Mouse (Mus musculus) heart, embryonic 13.5 days (tissue): Measurements from ENCODE around the gene Tns3. TPM values are rescaled to one million over a fixed set of nuclear protein-coding genes. Genes with fewer than 3 reads are reported as not detected.

ENCODE experiments used
- ATAC-seq: fragments of 200-750 bp; cut with Nextera tagmentation; 2 replicates; pipeline ENCODE4 v1.8.0; 2017; ENCODE audit warnings: moderate TSS enrichment; ENCODE audit not compliant: insufficient number of reproducible peaks, low FRiP score, low TSS enrichment; ENCODE audit errors: extremely low read depth
- H3K27ac ChIP-seq: fragments of 300-500 bp; sonication (generic); replicated peaks from 2 replicates; pipeline ENCODE4 v1.5.1; 2015; ENCODE audit warnings: moderate library complexity, mild to moderate bottlenecking, inconsistent platforms
- H3K27me3 ChIP-seq: fragments of 300-500 bp; sonication (generic); replicated peaks from 2 replicates; pipeline ENCODE4 v1.6.1; 2015; ENCODE audit warnings: mild to moderate bottlenecking, inconsistent platforms
- H3K36me3 ChIP-seq: fragments of 300-500 bp; sonication (generic); 2 replicates; pipeline ENCODE4 v1.6.1; 2015; ENCODE audit warnings: mild to moderate bottlenecking, inconsistent platforms
- H3K4me1 ChIP-seq: fragments of 300-500 bp; sonication (generic); 2 replicates; pipeline ENCODE4 v1.6.1; 2015; ENCODE audit warnings: inconsistent platforms
- H3K4me2 ChIP-seq: fragments of 300-500 bp; sonication (generic); 2 replicates; pipeline ENCODE4 v1.6.1; 2015; ENCODE audit warnings: inconsistent platforms, mild to moderate bottlenecking, moderate library complexity
- H3K4me3 ChIP-seq: fragments of 300-500 bp; sonication (generic); 2 replicates; pipeline ENCODE4 v1.5.1; 2015; ENCODE audit warnings: moderate library complexity, mild to moderate bottlenecking, inconsistent platforms
- H3K9ac ChIP-seq: fragments of 300-500 bp; sonication (generic); 2 replicates; pipeline ENCODE4 v1.6.1; 2015; ENCODE audit warnings: inconsistent platforms, mild to moderate bottlenecking, moderate library complexity
- H3K9me3 ChIP-seq: fragments of 300-500 bp; sonication (generic); 2 replicates; pipeline ENCODE4 v1.6.1; 2016; ENCODE audit warnings: inconsistent platforms
- WGBS: fragments of 180-500 bp; shearing (Covaris S2); methylation state at CpG from one replicate; pipeline ENCODE4 v1.1.7; 2015; ENCODE audit warnings: mixed read lengths; 5-methylcytosine and 5-hydroxymethylcytosine counted together
- polyA plus RNA-seq: library from polyadenylated mRNA; unstranded; fragments of >200 nt; fragmentation: Nextera tagmentation; extraction: Ambion mirVana; gene quantifications from 2 replicates; pipeline ENCODE4 v1.2.1, GENCODE M21; 2015

Tns3 gene
- polyA plus RNA-seq, 1 experiment from 2014 or later = 15.2 TPM

DNA sequence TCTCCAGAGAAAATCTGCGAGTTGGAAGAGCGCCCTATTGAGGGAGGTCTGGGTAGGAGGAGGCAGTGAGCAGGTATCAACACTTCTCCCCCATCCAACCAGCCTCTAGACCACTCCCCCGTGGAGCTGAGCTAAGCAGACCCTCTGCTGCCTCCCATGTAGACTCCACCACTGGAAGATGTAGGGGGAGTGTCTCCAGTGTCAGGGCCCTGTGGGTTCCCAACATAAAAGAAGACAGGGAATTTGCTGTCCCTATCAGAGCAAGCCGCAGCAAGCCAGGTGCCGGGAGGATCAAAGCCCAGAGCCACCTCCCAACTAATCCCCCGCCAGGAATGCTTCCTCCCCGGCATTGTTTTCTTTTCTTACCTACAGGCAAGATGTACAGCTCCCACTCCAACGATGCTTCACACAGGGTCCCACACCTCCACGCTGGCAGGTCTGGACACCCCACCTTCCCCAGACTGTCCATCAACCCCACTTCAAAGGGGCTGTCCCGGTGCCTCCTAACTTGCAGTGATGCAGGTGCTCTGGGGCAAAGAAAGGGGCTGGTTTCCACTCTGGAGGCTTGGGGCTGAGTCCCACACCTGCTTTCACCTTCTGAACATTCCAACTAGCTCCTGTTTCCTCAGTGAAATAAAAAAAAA is 22.6 kb downstream of the Tns3 start:
- H3K4me3 ChIP-seq = no peak overlapping the region
- no peaks in the 10 kb centered on the region for H3K27me3 ChIP-seq
- no peak overlapping the region for H3K4me2 ChIP-seq
- H3K27ac ChIP-seq = no peak overlapping the region
- no peak overlapping the region for H3K9ac ChIP-seq
- peaks cover 56% of the 10 kb centered on the region for H3K4me1 ChIP-seq
- WGBS = 35% methylated on average over 10 of the region's 10 CpGs
- H3K9me3 ChIP-seq = no peaks in the 10 kb centered on the region
- ATAC-seq = no peak
- 0 out of 2 replicates have a peak, but pooled peaks cover 2% of the 10 kb centered on the region for H3K36me3 ChIP-seq

DNA sequence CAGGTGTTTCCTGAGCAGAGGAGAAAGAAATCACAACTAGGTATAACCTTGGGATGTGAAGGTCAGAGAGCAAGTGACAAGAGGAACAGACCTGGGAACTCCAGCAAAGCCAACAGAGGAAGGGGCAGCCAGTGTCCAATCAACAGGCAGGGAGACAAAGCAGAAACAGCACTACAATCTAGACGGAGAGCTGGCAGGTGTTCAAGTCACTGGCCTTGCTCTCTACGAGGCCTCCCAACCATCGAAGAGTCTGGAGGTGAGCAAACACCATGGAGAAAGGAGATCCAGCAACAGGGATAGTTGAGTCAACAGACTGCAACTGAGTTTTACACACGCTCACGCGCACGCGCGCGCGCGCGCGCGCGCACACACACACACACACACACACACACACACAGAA is 24.6 kb downstream of the Tns3 start:
- peak overlapping the region; percentile 71 for H3K27ac ChIP-seq
- no peak overlapping the region for H3K4me3 ChIP-seq
- no peaks in the 10 kb centered on the region for H3K9me3 ChIP-seq
- peaks cover 65% of the 10 kb centered on the region for H3K4me1 ChIP-seq
- 82% methylated on average over 16 of the region's 16 CpGs for WGBS
- H3K9ac ChIP-seq = no peak overlapping the region
- H3K4me2 ChIP-seq = no peak overlapping the region
- H3K36me3 ChIP-seq = no peaks in the 10 kb centered on the region
- ATAC-seq = no peak
- no peaks in the 10 kb centered on the region for H3K27me3 ChIP-seq

GRCm38 (mm10) chr11:8639007-8639718 is 25.2 kb downstream of the Tns3 start:
- Histone ChIP-seq H3K9me3 (no peaks in the 10 kb centered on the region), H3K27ac (peak overlapping the region; percentile 71), H3K27me3 (no peaks in the 10 kb centered on the region), H3K36me3 (no peaks in the 10 kb centered on the region), H3K4me2 (no peak overlapping the region), H3K4me1 (peaks cover 66% of the 10 kb centered on the region), H3K9ac (no peak overlapping the region), H3K4me3 (no peak overlapping the region)
- WGBS = 40% methylated on average over 6 of the region's 6 CpGs
- ATAC-seq = no peak

DNA sequence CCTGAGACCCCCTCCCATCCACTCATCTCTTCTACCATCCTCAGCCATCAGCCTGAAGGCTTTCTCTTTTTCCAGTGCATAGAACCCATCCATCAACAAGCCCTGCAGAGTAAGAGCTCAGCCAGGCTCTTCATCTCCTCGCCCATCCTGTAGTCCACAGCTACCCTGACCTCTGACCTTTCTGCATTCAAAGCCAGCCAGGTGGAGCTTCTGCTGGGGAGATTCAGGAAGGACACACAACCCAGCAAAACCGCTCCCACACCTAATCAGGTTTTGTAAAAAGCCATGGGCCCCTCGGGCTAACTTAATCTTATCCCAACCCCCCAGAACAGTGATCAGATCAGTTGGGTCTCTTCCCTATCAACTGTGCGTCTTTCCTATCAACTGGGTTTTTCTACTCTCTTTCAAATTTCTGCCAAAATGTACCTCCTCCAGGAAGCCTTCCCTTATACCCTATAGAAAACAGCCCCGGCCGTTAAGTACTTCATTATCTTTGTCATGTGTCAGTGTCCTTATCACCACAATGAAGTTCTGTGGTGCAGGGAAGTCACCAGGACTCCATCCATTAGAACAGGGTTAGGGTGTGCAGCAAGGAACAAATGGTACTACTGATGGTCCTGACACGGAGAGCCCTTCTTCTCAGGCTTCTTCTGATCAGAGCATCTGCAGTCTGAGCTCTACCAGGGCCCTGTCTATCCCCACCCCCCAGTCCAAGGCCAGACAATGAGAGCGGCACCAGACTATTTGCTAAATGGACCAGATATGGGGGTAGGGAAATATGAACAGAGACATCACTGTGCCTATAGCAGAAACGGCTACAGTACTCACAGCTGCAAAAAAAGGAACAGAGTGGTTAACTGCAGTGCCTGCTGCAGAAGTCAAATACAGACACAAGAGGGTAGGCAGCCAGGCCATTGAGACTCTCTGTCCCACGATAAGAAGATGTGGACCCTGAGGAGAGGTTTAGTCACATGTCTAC is 26.6 kb downstream of the Tns3 start:
- Histone ChIP-seq H3K4me1 (peaks cover 70% of the 10 kb centered on the region), H3K9me3 (no peaks in the 10 kb centered on the region), H3K4me3 (no peak overlapping the region), H3K27me3 (no peaks in the 10 kb centered on the region), H3K4me2 (no peak overlapping the region), H3K36me3 (no peaks in the 10 kb centered on the region), H3K27ac (0 out of 2 replicates have a peak overlapping the region, but pooled peaks have one; percentile 71), H3K9ac (no peak overlapping the region)
- 54% methylated on average over 10 of the region's 10 CpGs for WGBS
- no peak for ATAC-seq

GRCm38 (mm10) chr11:8636680-8637079 is 27.7 kb downstream of the Tns3 start:
- 83% methylated on average over 1 of the region's 1 CpGs for WGBS
- Histone ChIP-seq H3K4me2 (no peak overlapping the region), H3K9me3 (no peaks in the 10 kb centered on the region), H3K27ac (no peak overlapping the region), H3K27me3 (no peaks in the 10 kb centered on the region), H3K9ac (no peak overlapping the region), H3K4me3 (no peak overlapping the region), H3K36me3 (no peaks in the 10 kb centered on the region), H3K4me1 (peaks cover 67% of the 10 kb centered on the region)
- ATAC-seq = no peak

- H3K9ac ChIP-seq = no peak overlapping the region
- peaks cover 58% of the 10 kb centered on the region for H3K4me1 ChIP-seq
- no peaks in the 10 kb centered on the region for H3K36me3 ChIP-seq
- no peak overlapping the region for H3K4me2 ChIP-seq
- H3K27ac ChIP-seq = no peak overlapping the region
- H3K4me3 ChIP-seq = no peak overlapping the region
- H3K27me3 ChIP-seq = no peaks in the 10 kb centered on the region
- 66% methylated on average over 3 of the region's 3 CpGs for WGBS
- no peaks in the 10 kb centered on the region for H3K9me3 ChIP-seq
- ATAC-seq = no peak
Measured at GRCm38 (mm10) chr11:8635778-8636177, 28.6 kb downstream of the Tns3 start.

- Histone ChIP-seq H3K9ac (no peak overlapping the region), H3K27me3 (no peaks in the 10 kb centered on the region), H3K9me3 (no peaks in the 10 kb centered on the region), H3K36me3 (no peaks in the 10 kb centered on the region), H3K4me2 (no peak overlapping the region), H3K4me1 (peaks cover 49% of the 10 kb centered on the region), H3K27ac (no peak overlapping the region), H3K4me3 (no peak overlapping the region)
- 73% methylated on average over 7 of the region's 7 CpGs for WGBS
- ATAC-seq = no peak
Measured at GRCm38 (mm10) chr11:8634728-8635410, 29.5 kb downstream of the Tns3 start.

- Histone ChIP-seq H3K4me1 (peaks cover 39% of the 10 kb centered on the region), H3K4me2 (no peak overlapping the region), H3K9ac (no peak overlapping the region), H3K9me3 (no peaks in the 10 kb centered on the region), H3K4me3 (no peak overlapping the region), H3K27me3 (no peaks in the 10 kb centered on the region), H3K36me3 (no peaks in the 10 kb centered on the region), H3K27ac (no peak overlapping the region)
- ATAC-seq = no peak
- 76% methylated on average over 5 of the region's 5 CpGs for WGBS
Measured at GRCm38 (mm10) chr11:8632163-8632562, 32.2 kb downstream of the Tns3 start.

DNA sequence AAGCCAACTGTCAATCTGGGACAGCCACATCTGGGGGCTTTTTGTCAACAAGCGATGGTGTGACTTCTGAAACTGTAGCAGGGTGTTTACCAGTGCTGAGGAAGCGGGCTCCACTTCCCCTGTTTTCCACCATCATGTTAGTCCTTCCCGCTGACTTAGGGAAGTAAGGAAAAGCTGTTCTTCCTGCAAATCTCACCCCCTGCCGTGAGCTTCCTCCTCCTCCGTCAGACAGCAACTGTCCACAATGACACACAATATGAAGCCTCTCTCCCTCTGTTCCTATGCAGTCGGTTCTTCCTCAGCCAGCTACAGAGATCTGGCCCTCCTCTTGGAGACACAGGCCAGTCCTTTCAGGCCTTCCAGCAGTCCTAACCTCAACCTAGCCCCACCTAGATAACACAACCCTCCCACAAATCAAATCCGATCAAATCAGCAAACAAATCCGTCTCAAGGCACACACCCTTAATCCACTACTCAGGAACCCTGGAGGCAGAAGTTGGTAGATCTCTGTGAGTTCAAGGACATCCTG is 34.4 kb downstream of the Tns3 start:
- no peak overlapping the region for H3K4me2 ChIP-seq
- H3K27me3 ChIP-seq = no peaks in the 10 kb centered on the region
- peaks cover 47% of the 10 kb centered on the region for H3K4me1 ChIP-seq
- H3K27ac ChIP-seq = no peak overlapping the region
- no peak overlapping the region for H3K9ac ChIP-seq
- H3K4me3 ChIP-seq = no peak overlapping the region
- ATAC-seq = no peak
- WGBS = 71% methylated on average over 8 of the region's 8 CpGs
- no peaks in the 10 kb centered on the region for H3K9me3 ChIP-seq
- no peaks in the 10 kb centered on the region for H3K36me3 ChIP-seq

DNA sequence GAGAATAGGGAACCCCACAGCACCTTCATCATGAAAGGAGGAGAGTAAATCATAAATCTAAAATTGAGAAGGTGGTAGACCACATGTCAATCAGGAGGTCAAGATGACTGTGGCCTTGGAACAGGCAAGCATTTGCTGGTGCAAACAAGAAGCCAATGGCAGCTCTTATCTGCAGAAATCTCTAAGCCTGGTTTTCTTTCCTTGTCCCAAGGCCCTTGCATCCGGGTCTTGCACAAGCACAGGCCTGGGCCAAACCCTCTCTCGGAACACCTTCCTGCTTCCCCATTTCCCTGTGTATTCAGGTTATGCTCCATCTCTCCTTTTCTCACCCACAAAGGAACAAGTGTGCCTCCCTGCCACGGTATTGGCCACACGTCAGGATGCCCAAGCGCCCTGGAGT is 35.0 kb downstream of the Tns3 start:
- 79% methylated on average over 5 of the region's 5 CpGs for WGBS
- no peaks in the 10 kb centered on the region for H3K36me3 ChIP-seq
- H3K9me3 ChIP-seq = no peaks in the 10 kb centered on the region
- H3K4me1 ChIP-seq = peaks cover 44% of the 10 kb centered on the region
- ATAC-seq = no peak
- no peaks in the 10 kb centered on the region for H3K27me3 ChIP-seq
- peak overlapping the region; percentile 13; the same call in 1 of the 2 replicates for H3K27ac ChIP-seq
- H3K4me3 ChIP-seq = no peak overlapping the region
- no peak overlapping the region for H3K4me2 ChIP-seq
- H3K9ac ChIP-seq = no peak overlapping the region
